Mouse (Mus musculus) spleen, adult 12 weeks (tissue): ENCODE results near the gene Rpe.
"Not testable (repeated sequence)": the region's sequence is repeated elsewhere in the genome, so short reads cannot be mapped to it uniquely, and the experiment has no call there.

Source experiments
- DNase-seq: peaks from one replicate; pipeline ENCODE4 v3.0.0; 2022; ENCODE audit warnings: low spot score

The Rpe gene

GRCm38 (mm10) chr1:66700693-66701575 lies at the start of gene Rpe:
Gene Rpe (plus strand): TSS chr1:66700831.
- peak; percentile 87 for DNase-seq

GRCm38 (mm10) chr1:66655119-66655746 lies 45.4 kb upstream of the Rpe start:
- no peak for DNase-seq

GRCm38 (mm10) chr1:66655747-66656119 lies 44.9 kb upstream of the Rpe start:
- DNase-seq: no peak

- DNase-seq: no peak
Observed at GRCm38 (mm10) chr1:66671475-66671874, 29.2 kb upstream of the Rpe start.

GRCm38 (mm10) chr1:66672812-66673211 lies 27.8 kb upstream of the Rpe start:
- no peak for DNase-seq

- no peak for DNase-seq
Observed at GRCm38 (mm10) chr1:66677928-66678327, 22.7 kb upstream of the Rpe start.

GRCm38 (mm10) chr1:66678662-66679061 lies 22.0 kb upstream of the Rpe start:
- no peak for DNase-seq

GRCm38 (mm10) chr1:66682974-66683373 lies 17.7 kb upstream of the Rpe start:
- DNase-seq: no peak

GRCm38 (mm10) chr1:66691772-66692171 lies 8.9 kb upstream of the Rpe start:
- DNase-seq: no peak

GRCm38 (mm10) chr1:66692308-66692707 lies 8.3 kb upstream of the Rpe start:
- no peak for DNase-seq

- no peak for DNase-seq
Observed at GRCm38 (mm10) chr1:66692780-66693392, 7.7 kb upstream of the Rpe start.

- DNase-seq: no peak
Observed at GRCm38 (mm10) chr1:66694266-66694665, 6.4 kb upstream of the Rpe start.

GRCm38 (mm10) chr1:66695296-66695695 lies 5.3 kb upstream of the Rpe start:
- DNase-seq: no peak

GRCm38 (mm10) chr1:66699630-66700029 lies 1.0 kb upstream of the Rpe start:
- not testable (repeated sequence) for DNase-seq

- DNase-seq: no peak
Observed at GRCm38 (mm10) chr1:66700149-66700692, 410 bp upstream of the Rpe start.

GRCm38 (mm10) chr1:66701576-66701940 lies 927 bp downstream of the Rpe start:
- DNase-seq: no peak

- DNase-seq: no peak
Observed at GRCm38 (mm10) chr1:66702623-66703345, 2.2 kb downstream of the Rpe start.

GRCm38 (mm10) chr1:66704523-66704922 lies 3.9 kb downstream of the Rpe start:
- DNase-seq: no peak

GRCm38 (mm10) chr1:66712859-66713258 lies 12.2 kb downstream of the Rpe start:
- no peak for DNase-seq

GRCm38 (mm10) chr1:66730581-66730980 lies 29.9 kb downstream of the Rpe start:
- DNase-seq: no peak

GRCm38 (mm10) chr1:66768764-66769163 lies 68.1 kb downstream of the Rpe start:
- DNase-seq: no peak
